Mouse (Mus musculus) heart, postnatal 0 days (tissue): Measurements from ENCODE around the gene Myo6.

ENCODE experiments used
- CTCF ChIP-seq: IDR thresholded peaks from 2 replicates; pipeline ENCODE4 v1.5.1; 2016; ENCODE audit warnings: antibody characterized with exemption, control low read depth, low read depth
- EP300 ChIP-seq: IDR thresholded peaks from 2 replicates; pipeline ENCODE4 v1.6.1; 2016; ENCODE audit warnings: antibody characterized with exemption, low read depth

- TF ChIP-seq CTCF: no peak
- TF ChIP-seq EP300: no peak
Observed at GRCm38 (mm10) chr9:80216786-80217501, 52.1 kb downstream of the Myo6 start.
